Mouse (Mus musculus): ENCODE measurements around the gene Dmwd. TPM values are rescaled to one million over a fixed set of nuclear protein-coding genes. Genes with fewer than 3 reads are reported as not detected.

Gene Dmwd
- total and polyA plus RNA-seq, 3 experiments = 18.3 to 70.3 (median 51.5) TPM

DNA sequence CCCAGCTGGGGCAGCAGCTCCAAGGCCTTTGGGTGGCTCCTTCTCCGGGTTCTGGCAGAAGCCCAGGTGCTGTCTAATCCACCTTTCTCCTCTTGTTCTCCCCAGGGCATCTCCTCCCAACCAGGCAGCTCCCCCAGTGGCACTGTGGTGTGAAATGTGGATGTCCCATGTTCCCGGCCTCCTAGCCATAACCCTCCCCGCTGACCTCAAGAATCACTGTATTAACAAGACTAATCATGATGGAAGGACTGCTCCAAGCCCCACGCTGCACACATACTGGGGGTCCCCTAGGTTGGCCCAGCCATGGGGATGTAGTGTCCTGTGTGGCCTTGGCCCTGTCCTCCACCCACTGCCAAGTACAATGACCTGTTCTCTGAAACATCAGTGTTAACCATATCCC, 6.1 kb downstream of the Dmwd start:
- Histone ChIP-seq H3K9ac (ENCODE audit: control insufficient read depth, low read depth, low read length, poor library complexity, severe bottlenecking) (no peak overlapping the region), H3K9me3 (replicated peaks; ENCODE audit: insufficient read depth, low read length) (no peaks in the 10 kb centered on the region), H3K36me3 (ENCODE audit: control insufficient read depth in 1 of 2, insufficient read depth in 2 of 2, low read length in 2 of 2) (peaks cover 0 to 20% of the 10 kb centered on the region in 2 experiments; a peak in 2 of 4 replicates), H3K4me1 (ENCODE audit: control insufficient read depth in 1 of 2, insufficient read depth in 2 of 2, low read length in 2 of 2) (peaks cover 9 to 24% of the 10 kb centered on the region in 2 experiments), H3K27me3 (ENCODE audit: control insufficient read depth in 1 of 2, insufficient read depth in 2 of 2, low read length in 2 of 2) (no peaks in the 10 kb centered on the region), H3K79me2 (ENCODE audit: control insufficient read depth, insufficient read depth, low read length, poor library complexity) (no peaks in the 10 kb centered on the region; the same call in 1 of the 2 replicates), H3K27ac (ENCODE audit: control insufficient read depth, low read depth, low read length) (no peak overlapping the region), H3K4me3 (ENCODE audit: control insufficient read depth in 1 of 2, insufficient read depth in 1 of 2, low read depth in 2 of 2, low read length in 2 of 2) (no peak overlapping the region)
- no peak for DNase-seq (ENCODE audit: low read depth, low spot score)
- TF ChIP-seq POLR2A (IDR thresholded peaks at IDR 0.05; ENCODE audit: control insufficient read depth in 1 of 2, insufficient read depth in 1 of 2, low read depth in 1 of 2, low read length in 2 of 2, poor library complexity in 1 of 2) (no peak), GABPA (IDR thresholded peaks at IDR 0.05; ENCODE audit: low read depth, low read length) (no peak), CTCF (IDR thresholded peaks at IDR 0.05 in 2 of 3, conservative IDR thresholded peaks at IDR 0.05 in 1 of 3; ENCODE audit: control insufficient read depth in 1 of 3, insufficient read depth in 1 of 3, low read depth in 2 of 3, low read length in 3 of 3, poor library complexity in 1 of 3, severe bottlenecking in 1 of 3) (no peak), ZKSCAN1 (IDR thresholded peaks at IDR 0.05; ENCODE audit: low read depth, low read length) (no peak), POLR2AphosphoS2 (IDR thresholded peaks at IDR 0.05; ENCODE audit: low read length) (no peak), NRF1 (IDR thresholded peaks at IDR 0.05; ENCODE audit: insufficient read depth, low read depth, low read length, poor library complexity, severe bottlenecking) (no peak), RCOR1 (IDR thresholded peaks at IDR 0.05; ENCODE audit: low read depth, low read length) (no peak), ETS1 (IDR thresholded peaks at IDR 0.05; ENCODE audit: low read depth, low read length) (no peak), USF2 (IDR thresholded peaks at IDR 0.05; ENCODE audit: borderline replicate concordance in 1 of 2, insufficient read depth in 1 of 2, low read depth in 1 of 2, low read length in 2 of 2) (no peak), CHD1 (IDR thresholded peaks at IDR 0.05; ENCODE audit: low read depth, low read length) (no peak), MAFK (IDR thresholded peaks at IDR 0.05; ENCODE audit: borderline replicate concordance, low read depth, low read length) (no peak), E2F4 (IDR thresholded peaks at IDR 0.05; ENCODE audit: borderline replicate concordance, low read depth, low read length) (no peak), RAD21 (IDR thresholded peaks at IDR 0.05; ENCODE audit: low read depth, low read length) (no peak), JUND (IDR thresholded peaks at IDR 0.05; ENCODE audit: low read depth, low read length) (no peak), ZMIZ1 (IDR thresholded peaks at IDR 0.05; ENCODE audit: low read depth, low read length) (no peak), HCFC1 (IDR thresholded peaks at IDR 0.05; ENCODE audit: low read depth, low read length) (no peak), BHLHE40 (IDR thresholded peaks at IDR 0.05; ENCODE audit: borderline replicate concordance, low read depth, low read length) (no peak), ELF1 (IDR thresholded peaks at IDR 0.05; ENCODE audit: low read depth, low read length) (no peak), ZC3H11A (IDR thresholded peaks at IDR 0.05; ENCODE audit: low read depth, low read length) (no peak), POLR2AphosphoS5 (IDR thresholded peaks at IDR 0.05; ENCODE audit: borderline replicate concordance, low read depth, low read length) (no peak)

DNA sequence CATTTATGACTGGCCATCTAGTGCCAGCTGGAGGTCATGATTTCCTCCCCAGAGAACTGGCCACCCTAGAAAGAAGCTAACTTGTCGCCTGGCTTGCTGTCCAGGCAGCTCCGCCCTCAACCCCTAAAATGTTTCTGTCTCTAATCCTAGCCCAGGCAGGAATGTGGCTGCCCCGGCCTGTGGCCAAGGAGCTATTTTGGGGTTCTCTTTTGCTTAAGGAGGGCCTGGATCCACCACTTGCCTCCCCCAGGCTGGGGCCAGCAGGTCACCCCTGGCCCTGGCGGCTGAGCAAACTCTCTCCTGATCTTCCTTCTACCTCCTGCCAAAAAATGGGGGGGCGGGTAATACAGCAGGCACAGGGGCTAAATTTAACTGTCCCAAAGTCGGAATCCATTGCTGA, 7.1 kb downstream of the Dmwd start:
- no peak for TF ChIP-seq ETS1 (IDR thresholded peaks at IDR 0.05; ENCODE audit: low read depth, low read length)
- no peak for TF ChIP-seq ELF1 (IDR thresholded peaks at IDR 0.05; ENCODE audit: low read depth, low read length)
- TF ChIP-seq ZMIZ1 (IDR thresholded peaks at IDR 0.05; ENCODE audit: low read depth, low read length) = no peak
- no peak for TF ChIP-seq USF1 (IDR thresholded peaks at IDR 0.05; ENCODE audit: low read depth, low read length)
- no peak for TF ChIP-seq HCFC1 (IDR thresholded peaks at IDR 0.05; ENCODE audit: low read depth, low read length)
- TF ChIP-seq NRF1 (IDR thresholded peaks at IDR 0.05; ENCODE audit: insufficient read depth, low read depth, low read length, poor library complexity, severe bottlenecking) = no peak
- no peak for TF ChIP-seq MYB (IDR thresholded peaks at IDR 0.05; ENCODE audit: low read depth, low read length)
- TF ChIP-seq ZC3H11A (IDR thresholded peaks at IDR 0.05; ENCODE audit: low read depth, low read length) = no peak
- no peak for TF ChIP-seq MAFK (IDR thresholded peaks at IDR 0.05; ENCODE audit: borderline replicate concordance, low read depth, low read length)
- Histone ChIP-seq H3K27me3 (ENCODE audit: control insufficient read depth in 1 of 2, insufficient read depth in 2 of 2, low read length in 2 of 2) (no peaks in the 10 kb centered on the region), H3K27ac (ENCODE audit: control insufficient read depth, low read depth, low read length) (no peak overlapping the region), H3K9ac (ENCODE audit: control insufficient read depth, low read depth, low read length, poor library complexity, severe bottlenecking) (no peak overlapping the region), H3K9me3 (replicated peaks; ENCODE audit: insufficient read depth, low read length) (no peaks in the 10 kb centered on the region), H3K4me3 (ENCODE audit: control insufficient read depth in 1 of 2, insufficient read depth in 1 of 2, low read depth in 2 of 2, low read length in 2 of 2) (no peak overlapping the region), H3K36me3 (ENCODE audit: control insufficient read depth in 1 of 2, insufficient read depth in 2 of 2, low read length in 2 of 2) (peaks cover 0 to 13% of the 10 kb centered on the region in 2 experiments; a peak in 2 of 4 replicates), H3K79me2 (ENCODE audit: control insufficient read depth, insufficient read depth, low read length, poor library complexity) (no peaks in the 10 kb centered on the region; the same call in 1 of the 2 replicates), H3K4me1 (ENCODE audit: control insufficient read depth in 1 of 2, insufficient read depth in 2 of 2, low read length in 2 of 2) (peaks cover 5 to 16% of the 10 kb centered on the region in 2 experiments)
- DNase-seq (ENCODE audit: low read depth, low spot score) = no peak

All from MEL (cell line).